Mouse (Mus musculus) myocyte (in vitro differentiated cells): Measurements from ENCODE around the gene OR5BS1P.

Experiments
- CEBPB ChIP-seq: IDR thresholded peaks from 2 replicates; pipeline ENCODE4 v1.6.1; 2011; ENCODE audit warnings: mild to moderate bottlenecking, moderate library complexity; ENCODE audit not compliant: poor library complexity, insufficient read depth, severe bottlenecking
- E2F4 ChIP-seq: IDR thresholded peaks from one replicate; pipeline ENCODE4 v1.6.1; 2011; ENCODE audit warnings: mild to moderate bottlenecking, control low read depth, moderate library complexity; ENCODE audit not compliant: insufficient read depth
- MAX ChIP-seq: IDR thresholded peaks from one replicate; pipeline ENCODE4 v1.6.1; 2011; ENCODE audit warnings: low read depth, mild to moderate bottlenecking, control low read depth
- MYOD1 ChIP-seq, 3 experiments: IDR thresholded peaks; one replicate each; pipeline ENCODE4 v1.6.1; 2011; ENCODE audit warnings: control low read depth in 2 of 3, low read depth in 2 of 3, mild to moderate bottlenecking in 2 of 3, moderate library complexity in 1 of 3; ENCODE audit not compliant: insufficient read length in 2 of 3, control insufficient read depth in 1 of 3
- MYOG ChIP-seq, 3 experiments: IDR thresholded peaks; one replicate each; pipeline ENCODE4 v1.6.1; 2011; ENCODE audit warnings: control low read depth in 2 of 3, low read depth in 2 of 3, mild to moderate bottlenecking in 2 of 3; ENCODE audit not compliant: insufficient read length in 2 of 3, control insufficient read depth in 1 of 3, insufficient read depth in 1 of 3
- POLR2A ChIP-seq: IDR thresholded peaks from one replicate; pipeline ENCODE4 v1.6.1; 2011; ENCODE audit warnings: low read depth, mild to moderate bottlenecking, control low read depth, moderate library complexity; ENCODE audit not compliant: insufficient read length
- POLR2AphosphoS2 ChIP-seq: IDR thresholded peaks from one replicate; pipeline ENCODE4 v1.6.1; 2011; ENCODE audit warnings: low read depth, control low read depth; ENCODE audit not compliant: insufficient read length
- SRF ChIP-seq: IDR thresholded peaks from one replicate; pipeline ENCODE4 v1.6.1; 2011; ENCODE audit warnings: low read depth; ENCODE audit not compliant: control insufficient read depth, insufficient read length
- TCF12 ChIP-seq: IDR thresholded peaks from one replicate; pipeline ENCODE4 v1.6.1; 2011; ENCODE audit warnings: mild to moderate bottlenecking, control low read depth; ENCODE audit not compliant: poor library complexity, insufficient read depth, severe bottlenecking
- USF1 ChIP-seq: IDR thresholded peaks from one replicate; pipeline ENCODE4 v1.6.1; 2011; ENCODE audit warnings: low read depth, mild to moderate bottlenecking, control low read depth, moderate library complexity

GRCm38 (mm10) chr15:98474958-98475357 is 5.3 kb downstream of the OR5BS1P start:
- TF ChIP-seq MYOD1 (IDR thresholded peaks at IDR 0.05; ENCODE audit: control insufficient read depth in 1 of 3, insufficient read length in 2 of 3, low read depth in 2 of 3): peak in 1 of 3 experiments; percentile 19
- TF ChIP-seq POLR2AphosphoS2: no peak
- no peak for TF ChIP-seq USF1
- no peak for TF ChIP-seq MAX
- no peak for TF ChIP-seq POLR2A
- no peak for TF ChIP-seq SRF
- no peak for TF ChIP-seq E2F4
- no peak for TF ChIP-seq CEBPB
- TF ChIP-seq MYOG (IDR thresholded peaks at IDR 0.05; ENCODE audit: control insufficient read depth in 1 of 3, insufficient read depth in 1 of 3, insufficient read length in 2 of 3, low read depth in 2 of 3): no peak
- TF ChIP-seq TCF12: no peak
